Mouse (Mus musculus) lung, postnatal 0 days (tissue): Measurements from ENCODE around the gene Tex9.

Source experiments
- CTCF ChIP-seq: IDR thresholded peaks from 2 replicates; pipeline ENCODE4 v1.5.1; 2016; ENCODE audit warnings: antibody characterized with exemption, mild to moderate bottlenecking
- EP300 ChIP-seq: IDR thresholded peaks from 2 replicates; pipeline ENCODE4 v1.6.1; 2016; ENCODE audit warnings: antibody characterized with exemption, mild to moderate bottlenecking, control low read depth

DNA sequence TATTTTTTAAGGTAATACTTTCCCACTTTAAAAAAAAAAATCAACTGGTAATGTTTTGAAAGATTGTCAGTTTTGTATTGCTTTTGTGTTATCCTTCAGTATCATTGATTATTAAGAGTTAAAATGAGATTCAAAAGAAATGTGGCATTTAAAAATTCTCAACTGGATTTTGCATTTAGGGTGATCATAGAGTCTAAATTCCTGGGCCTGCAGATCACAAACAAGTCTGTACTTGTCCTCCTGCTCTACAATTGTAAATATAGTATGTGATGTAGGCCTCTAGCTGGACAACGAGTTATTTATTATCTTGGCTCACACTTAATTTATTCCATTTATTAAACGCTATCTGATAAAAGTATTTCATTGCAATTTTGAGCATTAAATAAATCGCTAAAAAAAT, 43.4 kb upstream of the Tex9 start:
- TF ChIP-seq EP300 (no peak), CTCF (no peak)
